Mouse (Mus musculus) stomach, postnatal 0 days (tissue): Measurements from ENCODE around the gene Eefsec.

Experiments used
- CTCF ChIP-seq: IDR thresholded peaks from 2 replicates; pipeline ENCODE4 v1.5.1; 2016; ENCODE audit warnings: antibody characterized with exemption, low read depth, mild to moderate bottlenecking, moderate library complexity
- EP300 ChIP-seq: optimal IDR thresholded peaks from 2 replicates; pipeline ENCODE3; 2016; ENCODE audit warnings: antibody characterized with exemption

DNA sequence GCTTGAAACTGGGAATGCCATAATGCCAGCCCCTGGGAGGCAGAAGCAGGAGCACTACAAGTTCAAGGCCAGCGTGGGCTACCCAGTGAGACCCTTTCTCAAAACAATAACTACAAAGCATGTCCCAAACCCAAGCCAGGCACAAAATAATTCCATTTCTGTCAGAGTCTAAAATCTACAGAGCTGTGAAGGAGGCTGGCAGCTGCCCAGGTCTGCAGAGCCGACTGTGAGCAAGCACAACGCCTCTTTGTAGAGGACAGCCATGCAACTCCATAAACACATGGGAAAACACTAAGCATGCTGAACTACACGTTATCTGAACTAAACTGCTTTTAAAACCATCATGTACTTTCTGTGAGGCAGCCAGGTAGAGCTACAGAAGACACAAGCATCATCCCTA, 7.3 kb downstream of the Eefsec start:
- no peak for TF ChIP-seq CTCF
- TF ChIP-seq EP300: no peak
